Mouse (Mus musculus) thymus, adult 2 months (tissue): ENCODE results near the gene Sncg.

Experiments
- CTCF ChIP-seq: fragments of 200-500 bp; IDR thresholded peaks from 2 replicates; pipeline ENCODE4 v1.5.1; 2012; ENCODE audit warnings: mild to moderate bottlenecking, control low read depth, low read length, moderate library complexity, borderline replicate concordance; ENCODE audit not compliant: control insufficient read depth, poor library complexity, insufficient read depth; ENCODE audit errors: extremely low read depth
- POLR2A ChIP-seq: fragments of 200-500 bp; IDR thresholded peaks from 2 replicates; pipeline ENCODE4 v1.6.1; 2012; ENCODE audit warnings: mild to moderate bottlenecking, low read length, control low read depth, moderate library complexity; ENCODE audit not compliant: control insufficient read depth, poor library complexity, insufficient read depth; ENCODE audit errors: extremely low read depth

GRCm38 (mm10) chr14:34393295-34393694 lies 18.7 kb upstream of the Sncg start:
- TF ChIP-seq POLR2A (no peak), CTCF (no peak)
